Mouse (Mus musculus): ENCODE results near the gene Zpld1.

Gene Zpld1

GRCm38 (mm10) chr16:55297886-55298285 lies at the start of gene Zpld1:
Gene Zpld1 (minus strand): TSS chr16:55297986.
- DNase-seq, result no peak

- DNase-seq, result no peak
Measured at GRCm38 (mm10) chr16:55345644-55346043, 47.9 kb upstream of the Zpld1 start.

GRCm38 (mm10) chr16:55321542-55322514 lies 24.0 kb upstream of the Zpld1 start:
- DNase-seq, result peak; percentile 2

- DNase-seq, result no peak
Measured at GRCm38 (mm10) chr16:55316996-55317395, 19.2 kb upstream of the Zpld1 start.

- DNase-seq, result no peak
Measured at GRCm38 (mm10) chr16:55312106-55312505, 14.3 kb upstream of the Zpld1 start.

GRCm38 (mm10) chr16:55282696-55283095 lies 15.1 kb downstream of the Zpld1 start:
- DNase-seq, result no peak

GRCm38 (mm10) chr16:55277447-55277846 lies 20.3 kb downstream of the Zpld1 start:
- no peak for DNase-seq

- DNase-seq, result no peak
Measured at GRCm38 (mm10) chr16:55265281-55265680, 32.5 kb downstream of the Zpld1 start.

GRCm38 (mm10) chr16:55260862-55261574 lies 36.8 kb downstream of the Zpld1 start:
- no peak for DNase-seq

GRCm38 (mm10) chr16:55259719-55260118 lies 38.1 kb downstream of the Zpld1 start:
- no peak for DNase-seq

- DNase-seq, result no peak
Measured at GRCm38 (mm10) chr16:55240996-55241395, 56.8 kb downstream of the Zpld1 start.

- DNase-seq, result no peak
Measured at GRCm38 (mm10) chr16:55228995-55229622, 68.7 kb downstream of the Zpld1 start.

GRCm38 (mm10) chr16:55203945-55204344 lies 93.8 kb downstream of the Zpld1 start:
- DNase-seq, result no peak

- DNase-seq, result no peak
Measured at GRCm38 (mm10) chr16:55190397-55190796, 107.4 kb downstream of the Zpld1 start.

GRCm38 (mm10) chr16:55185370-55185769 lies 112.4 kb downstream of the Zpld1 start:
- DNase-seq, result no peak

Data from lung, postnatal 14 days (tissue).